Comparison of ENCODE assay signal across 7 mouse cellular contexts in genomic region chr1:86358229-86358905, GRCm38 (mm10). TPM values are rescaled to one million over a fixed set of nuclear protein-coding genes. Genes with fewer than 3 reads are reported as not detected.
DNase-seq lines count a peak whose midpoint lies in the region; ATAC-seq and TF ChIP-seq lines count a peak whose summit lies in the region.

No protein-coding gene starts in this region.

- H3K4me1 ChIP-seq in lung, embryonic 14.5 days (ENCODE audit: insufficient read depth) = no peaks in the 10 kb centered on the region; the same call in 1 of the 2 replicates
- no peaks in the 10 kb centered on the region for H3K4me1 ChIP-seq in intestine, postnatal 0 days (replicated peaks; ENCODE audit: control insufficient read depth, insufficient read depth, low read length)
- H3K4me1 ChIP-seq in neural tube, embryonic 14.5 days (ENCODE audit: control insufficient read depth, insufficient read depth, low read length) = peaks cover 13% of the 10 kb centered on the region; the same call in 1 of the 2 replicates

- peaks cover 43% of the 10 kb centered on the region for H3K36me3 ChIP-seq in lung, embryonic 14.5 days (ENCODE audit: insufficient read depth)
- H3K36me3 ChIP-seq in intestine, postnatal 0 days (ENCODE audit: control insufficient read depth, insufficient read depth) = peaks cover 38% of the 10 kb centered on the region
- peaks cover 37% of the 10 kb centered on the region for H3K36me3 ChIP-seq in neural tube, embryonic 14.5 days (ENCODE audit: control insufficient read depth, insufficient read depth, low read length)

- no peak for DNase-seq in lung, embryonic 14.5 days
- no peak for DNase-seq in lung, postnatal 10 days
- DNase-seq in urinary bladder, adult 2 months (ENCODE audit: low spot score) = no peak
- no peak for DNase-seq in kidney, adult 18-20 months

- no peak for TF ChIP-seq CTCF in lung, embryonic 14.5 days (IDR thresholded peaks at IDR 0.05; ENCODE audit: low read depth)
- TF ChIP-seq CTCF in intestine, postnatal 0 days (IDR thresholded peaks at IDR 0.05; ENCODE audit: low read depth) = no peak

- no peaks in the 10 kb centered on the region for H3K27me3 ChIP-seq in lung, embryonic 14.5 days (ENCODE audit: insufficient read depth, low read length)
- H3K27me3 ChIP-seq in intestine, postnatal 0 days (replicated peaks; ENCODE audit: control insufficient read depth, insufficient read depth, low read length) = no peaks in the 10 kb centered on the region
- no peaks in the 10 kb centered on the region for H3K27me3 ChIP-seq in neural tube, embryonic 14.5 days (ENCODE audit: control insufficient read depth, insufficient read depth, low read length)

- under 1% methylated on average over 41 of the region's 41 CpGs for WGBS in lung, embryonic 14.5 days
- under 1% methylated on average over 41 of the region's 41 CpGs for WGBS in intestine, postnatal 0 days
- under 1% methylated on average over 41 of the region's 41 CpGs for WGBS in neural tube, embryonic 14.5 days

- peak overlapping the region; percentile 100 for H3K27ac ChIP-seq in lung, embryonic 14.5 days (ENCODE audit: low read depth)
- H3K27ac ChIP-seq in intestine, postnatal 0 days (ENCODE audit: low read depth, low read length) = peak overlapping the region; percentile 100; the same call in 1 of the 2 replicates
- peak overlapping the region; percentile 98 for H3K27ac ChIP-seq in neural tube, embryonic 14.5 days (ENCODE audit: low read depth, low read length)

- ATAC-seq in lung, embryonic 14.5 days (ENCODE audit: insufficient read depth) = no peak; the same call in 1 of the 2 replicates
- peak; percentile 21 for ATAC-seq in erythroid progenitor cell, adult 5-6 weeks (replicated peaks; ENCODE audit: low FRiP score, poor library complexity, severe bottlenecking)
- ATAC-seq in intestine, postnatal 0 days = peak; percentile 15; the same call in 1 of the 2 replicates
- no peak; the same call in 1 of the 2 replicates for ATAC-seq in neural tube, embryonic 14.5 days (ENCODE audit: low read depth)

- peak overlapping the region; percentile 95 for H3K9ac ChIP-seq in lung, embryonic 14.5 days
- H3K9ac ChIP-seq in intestine, postnatal 0 days (ENCODE audit: low read depth, low read length) = peak overlapping the region; percentile 95
- peak overlapping the region; percentile 90 for H3K9ac ChIP-seq in neural tube, embryonic 14.5 days (replicated peaks; ENCODE audit: low read depth, low read length)

- H3K4me2 ChIP-seq in lung, embryonic 14.5 days = peak overlapping the region; percentile 92
- H3K4me2 ChIP-seq in intestine, postnatal 0 days (replicated peaks; ENCODE audit: low read depth) = peak overlapping the region; percentile 95
- H3K4me2 ChIP-seq in neural tube, embryonic 14.5 days (ENCODE audit: low read depth, low read length) = peak overlapping the region; percentile 71

- H3K9me3 ChIP-seq in lung, embryonic 14.5 days (ENCODE audit: low read depth, low read length) = no peaks in the 10 kb centered on the region
- H3K9me3 ChIP-seq in intestine, postnatal 0 days (ENCODE audit: control insufficient read depth) = no peaks in the 10 kb centered on the region
- H3K9me3 ChIP-seq in neural tube, embryonic 14.5 days (ENCODE audit: control insufficient read depth, low read length) = no peaks in the 10 kb centered on the region

- peak overlapping the region; percentile 91 for H3K4me3 ChIP-seq in lung, embryonic 14.5 days (ENCODE audit: low read depth, low read length)
- peak overlapping the region; percentile 90 for H3K4me3 ChIP-seq in intestine, postnatal 0 days (ENCODE audit: low read depth, low read length)
- peak overlapping the region; percentile 72 for H3K4me3 ChIP-seq in neural tube, embryonic 14.5 days (ENCODE audit: low read depth, low read length)

RNA-seq across cellular contexts. Expression of gene Ncl, which starts 0.8 kb away (rescaled TPM):
- 391 and 408 TPM in 2 replicates for polyA plus RNA-seq in lung, embryonic 14.5 days (2014; fragmentation: Nextera tagmentation; extraction: Ambion mirVana)
- total RNA-seq in erythroid progenitor cell, adult 5-6 weeks (2015; ENCODE audit: low replicate concordance) = 148 and 176 TPM in 2 replicates
- total RNA-seq in erythroid progenitor cell, adult 5-6 weeks (2017; ENCODE audit: low replicate concordance) = 169 and 177 TPM in 2 replicates
- polyA plus RNA-seq in intestine, postnatal 0 days (2015; fragmentation: Nextera tagmentation; extraction: Ambion mirVana) = 172 and 188 TPM in 2 replicates
- polyA plus RNA-seq in neural tube, embryonic 14.5 days (2014; fragmentation: Nextera tagmentation; extraction: Ambion mirVana) = 165 and 194 TPM in 2 replicates
- 64.7 and 132 TPM in 2 replicates for polyA plus RNA-seq in urinary bladder, adult 2 months (2012; rRNA removed)

RNA-seq across cellular contexts. Expression of gene B3gnt7, which starts 55.7 kb away (rescaled TPM):
- polyA plus RNA-seq in lung, embryonic 14.5 days (2014; fragmentation: Nextera tagmentation; extraction: Ambion mirVana) = 7.2 and 7.5 TPM in 2 replicates
- 1.4 TPM in 1 of 2 replicates, not detected in the other for total RNA-seq in erythroid progenitor cell, adult 5-6 weeks (2015; ENCODE audit: low replicate concordance)
- total RNA-seq in erythroid progenitor cell, adult 5-6 weeks (2017; ENCODE audit: low replicate concordance) = not detected in 2 replicates
- 3.2 and 3.4 TPM in 2 replicates for polyA plus RNA-seq in intestine, postnatal 0 days (2015; fragmentation: Nextera tagmentation; extraction: Ambion mirVana)
- 5.0 and 6.8 TPM in 2 replicates for polyA plus RNA-seq in neural tube, embryonic 14.5 days (2014; fragmentation: Nextera tagmentation; extraction: Ambion mirVana)
- 1.4 and 2.3 TPM in 2 replicates for polyA plus RNA-seq in urinary bladder, adult 2 months (2012; rRNA removed)

Comparison
In these comparisons a context has a peak if more than half of its experiments do, and no peak if none do; other contexts are left out.
1. ATAC-seq: peak in erythroid progenitor cell, adult 5-6 weeks (single experiment) and intestine, postnatal 0 days (single experiment); none in lung, embryonic 14.5 days (single experiment) and neural tube, embryonic 14.5 days (single experiment).
2. Peak in every context shown above with its lines, with median percentiles within 50 percentile points of each other: H3K27ac ChIP-seq, H3K4me2 ChIP-seq, H3K4me3 ChIP-seq and H3K9ac ChIP-seq.